Mouse (Mus musculus) embryonic fibroblast, embryonic 13.5 days (primary cell): ENCODE measurements around the gene Myl6. TPM values are rescaled to one million over a fixed set of nuclear protein-coding genes. Genes with fewer than 3 reads are reported as not detected.

Source experiments
- H3K27ac ChIP-seq: 2 replicates; pipeline ENCODE4 v1.5.1; 2012; ENCODE audit warnings: low read length, control low read depth, inconsistent platforms; ENCODE audit not compliant: insufficient read depth
- H3K4me1 ChIP-seq: 2 replicates; pipeline ENCODE4 v1.6.1; 2011; ENCODE audit warnings: low read length; ENCODE audit not compliant: control insufficient read depth, insufficient read depth
- H3K4me3 ChIP-seq: 2 replicates; pipeline ENCODE4 v1.5.1; 2011; ENCODE audit warnings: mild to moderate bottlenecking, control low read depth, low read length; ENCODE audit not compliant: insufficient read depth
- CTCF ChIP-seq: IDR thresholded peaks from 2 replicates; pipeline ENCODE4 v1.5.1; 2011; ENCODE audit warnings: mild to moderate bottlenecking, control low read depth, low read length, moderate library complexity, borderline replicate concordance; ENCODE audit not compliant: insufficient read depth
- POLR2A ChIP-seq: IDR thresholded peaks from 2 replicates; pipeline ENCODE4 v1.6.1; 2011; ENCODE audit warnings: low read depth, mild to moderate bottlenecking, control low read depth, low read length, moderate library complexity
- polyA plus RNA-seq: library from polyadenylated mRNA; stranded (reverse); fragments of >200 nt; gene quantifications from 2 replicates; pipeline ENCODE4 v1.2.4, GENCODE M21; 2011; ENCODE audit warnings: low read depth; ENCODE audit not compliant: missing spikeins, insufficient read length

Gene Myl6
- polyA plus RNA-seq, 1 experiment: 2,243 TPM

DNA sequence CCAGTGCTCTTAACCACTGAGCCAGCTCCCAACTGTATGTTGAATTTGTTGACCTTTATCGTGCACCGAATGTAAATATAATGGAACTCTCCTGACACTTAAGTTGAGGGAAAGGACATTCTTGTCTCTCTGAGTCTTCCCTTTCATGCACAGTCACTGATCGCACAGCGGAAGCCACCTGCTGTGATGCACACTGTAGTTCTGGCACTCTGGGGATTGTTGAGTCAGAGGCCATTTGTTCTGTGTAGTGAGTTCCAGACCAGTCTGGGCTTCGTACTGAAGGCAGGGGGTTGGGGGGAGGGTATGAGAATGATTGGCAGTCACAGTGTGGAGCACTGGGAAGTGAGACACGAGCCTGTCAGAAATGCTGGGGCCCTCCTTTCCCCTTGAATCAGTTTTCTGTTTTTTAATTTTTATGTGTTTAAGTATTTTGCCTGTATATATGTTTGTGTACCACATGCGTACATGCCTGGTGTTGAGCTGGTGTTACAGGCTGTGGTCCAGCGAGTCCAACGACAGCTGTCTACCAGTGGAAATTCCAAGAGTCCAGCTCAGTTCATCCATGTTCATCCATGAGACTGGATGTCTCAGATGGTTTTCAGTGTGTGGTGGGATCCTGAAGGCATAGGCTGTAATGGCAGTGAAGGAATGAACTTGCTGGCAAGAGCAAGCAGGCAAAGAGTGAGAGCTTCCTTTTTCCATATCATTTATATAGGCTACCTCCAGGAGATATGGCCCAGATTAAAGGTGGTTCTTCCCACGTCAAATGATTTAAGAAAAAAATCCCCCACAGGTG is 52.4 kb downstream of the Myl6 start:
- no peak overlapping the region for H3K27ac ChIP-seq
- H3K4me1 ChIP-seq: no peaks in the 10 kb centered on the region
- no peak overlapping the region for H3K4me3 ChIP-seq
- TF ChIP-seq POLR2A (no peak), CTCF (no peak)

Other genes with a start within 250 kb of the Myl6 start
- 0.30 TPM in 1 of 2 replicates, not detected in the other for gene Apon, start 240.0 kb downstream of the Myl6 start, polyA plus RNA-seq
- not detected in 2 replicates for gene Apof, start 225.5 kb downstream of the Myl6 start, polyA plus RNA-seq
- gene Stat2, start 223.6 kb downstream of the Myl6 start, polyA plus RNA-seq: 34.5 and 35.0 TPM in 2 replicates
- 0.42 TPM in 1 of 2 replicates, not detected in the other for gene Il23a, start 195.4 kb downstream of the Myl6 start, polyA plus RNA-seq
- gene Pan2, start 190.8 kb downstream of the Myl6 start, polyA plus RNA-seq: 10.2 and 14.2 TPM in 2 replicates
- 121 and 145 TPM in 2 replicates for gene Cnpy2, start 171.7 kb downstream of the Myl6 start, polyA plus RNA-seq
- gene Cs, start 156.4 kb downstream of the Myl6 start, polyA plus RNA-seq: 204 and 207 TPM in 2 replicates
- gene Coq10a, start 125.1 kb downstream of the Myl6 start, polyA plus RNA-seq: 20.5 and 24.6 TPM in 2 replicates
- gene Ankrd52, start 117.0 kb downstream of the Myl6 start, polyA plus RNA-seq: 59.1 and 63.1 TPM in 2 replicates
- not detected in 2 replicates for gene Slc39a5, start 92.9 kb downstream of the Myl6 start, polyA plus RNA-seq
- gene Nabp2, start 82.7 kb downstream of the Myl6 start, polyA plus RNA-seq: 42.0 and 44.9 TPM in 2 replicates
- 42.1 and 45.6 TPM in 2 replicates for gene Rnf41, start 82.5 kb downstream of the Myl6 start, polyA plus RNA-seq
- gene Smarcc2, start 34.9 kb downstream of the Myl6 start, polyA plus RNA-seq: 100 and 117 TPM in 2 replicates
- gene Myl6b, start 4.5 kb upstream of the Myl6 start, polyA plus RNA-seq: 9.4 and 10.6 TPM in 2 replicates
- gene Esyt1, start 31.7 kb upstream of the Myl6 start, polyA plus RNA-seq: 75.2 and 83.3 TPM in 2 replicates
- gene Zc3h10, start 53.6 kb upstream of the Myl6 start, polyA plus RNA-seq: 4.7 and 6.0 TPM in 2 replicates
- gene Rpl41, start 55.2 kb upstream of the Myl6 start, polyA plus RNA-seq: 2,862 and 3,188 TPM in 2 replicates
- 146 and 152 TPM in 2 replicates for gene Pa2g4, start 71.8 kb upstream of the Myl6 start, polyA plus RNA-seq
- 0.13 and 0.70 TPM in 2 replicates for gene Erbb3, start 95.5 kb upstream of the Myl6 start, polyA plus RNA-seq
- gene Rps26, start 132.6 kb upstream of the Myl6 start, polyA plus RNA-seq: 1,073 and 1,205 TPM in 2 replicates
- gene Ikzf4, start 151.8 kb upstream of the Myl6 start, polyA plus RNA-seq: 2.3 and 4.8 TPM in 2 replicates
- gene Suox, start 179.9 kb upstream of the Myl6 start, polyA plus RNA-seq: 14.3 and 15.7 TPM in 2 replicates
- gene Rab5b, start 202.1 kb upstream of the Myl6 start, polyA plus RNA-seq: 88.8 and 96.7 TPM in 2 replicates
- 0.68 and 0.87 TPM in 2 replicates for gene Pmel, start 210.1 kb upstream of the Myl6 start, polyA plus RNA-seq
- 49.3 and 66.6 TPM in 2 replicates for gene Cdk2, start 210.9 kb upstream of the Myl6 start, polyA plus RNA-seq